Mouse (Mus musculus): Measurements from ENCODE around the gene Syvn1.

GRCm38 (mm10) chr19:6054296-6054695 is 7.9 kb downstream of the Syvn1 start:
- TF ChIP-seq POLR2A (IDR thresholded peaks at IDR 0.05; ENCODE audit: low read depth, low read length) = no peak
- TF ChIP-seq CTCF (IDR thresholded peaks at IDR 0.05; ENCODE audit: borderline replicate concordance, insufficient read depth, low read length) = no peak
